In the genomic region with DNA sequence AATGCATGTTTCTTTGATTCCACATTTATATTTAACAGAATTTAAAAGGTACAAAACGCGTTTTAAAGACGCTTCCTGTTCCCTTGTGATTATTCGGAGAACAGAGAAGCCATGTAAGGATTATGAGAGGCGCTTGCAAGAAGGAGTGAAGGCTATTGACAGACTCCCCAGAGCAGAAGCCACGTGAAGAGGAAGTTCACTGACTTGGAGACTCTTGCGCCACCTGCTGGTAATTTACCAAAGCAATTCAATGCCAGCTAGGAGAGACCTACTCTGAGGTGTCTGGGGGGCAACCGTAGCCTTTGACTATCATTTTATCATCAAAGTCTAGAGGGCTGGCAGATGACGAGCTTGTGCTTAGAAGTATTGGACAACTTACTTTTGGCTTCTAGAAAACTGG, we compare ENCODE assay signal across 8 mouse cellular contexts.
DNase-seq lines count a peak whose midpoint lies in the region; ATAC-seq and TF ChIP-seq lines count a peak whose summit lies in the region.

No protein-coding gene starts in this region.

- H3K4me1 ChIP-seq in lung, postnatal 0 days (ENCODE audit: insufficient read depth, low read depth, low read length): no peaks in the 10 kb centered on the region

- DNase-seq in 416B (ENCODE audit: low read depth) (peak; percentile 53), R1 (ENCODE audit: low read depth, low spot score) (peak; percentile 72)
- DNase-seq in cerebellum, postnatal 36 days: peak; percentile 55 to 68
- DNase-seq in gastrocnemius, postnatal 4 days (ENCODE audit: low spot score in 2 of 2): peak; percentile 26 to 54
- DNase-seq in layer of hippocampus, adult 11-12 months (ENCODE audit: low spot score): peak; percentile 72
- DNase-seq in lung, postnatal 0 days (ENCODE audit: low spot score): peak; percentile 88
- peak; percentile 76 to 83 for DNase-seq in right cerebral cortex, postnatal 10 days (ENCODE audit: low spot score in 2 of 2)
- DNase-seq in yolk sac, embryonic 10.5 days (ENCODE audit: low spot score): peak; percentile 17

- H3K27me3 ChIP-seq in lung, postnatal 0 days (replicated peaks; ENCODE audit: insufficient read depth, low read length): no peaks in the 10 kb centered on the region

- H3K9me3 ChIP-seq in lung, postnatal 0 days (ENCODE audit: low read length): no peaks in the 10 kb centered on the region

- H3K9ac ChIP-seq in lung, postnatal 0 days (replicated peaks; ENCODE audit: low read depth): no peak overlapping the region

- no peaks in the 10 kb centered on the region for H3K36me3 ChIP-seq in lung, postnatal 0 days (ENCODE audit: insufficient read depth, low read length)

- TF ChIP-seq CTCF in lung, postnatal 0 days (IDR thresholded peaks at IDR 0.05): peak; percentile 86

- no peak overlapping the region for H3K4me3 ChIP-seq in lung, postnatal 0 days (ENCODE audit: low read depth, low read length)

- H3K4me2 ChIP-seq in lung, postnatal 0 days (replicated peaks; ENCODE audit: low read depth, low read length): no peak overlapping the region

- WGBS in lung, postnatal 0 days: 12% methylated on average over 9 of the region's 9 CpGs

- ATAC-seq in lung, postnatal 0 days: no peak; the same call in 1 of the 2 replicates

- TF ChIP-seq EP300 in lung, postnatal 0 days (IDR thresholded peaks at IDR 0.05): no peak

- H3K27ac ChIP-seq in lung, postnatal 0 days (ENCODE audit: low read length): no peak overlapping the region

Comparison
In these comparisons a context has a peak if more than half of its experiments do, and no peak if none do; other contexts are left out.
1. DNase-seq: peak in every context shown above with its lines; median percentile 88 in lung, postnatal 0 days; 80 in right cerebral cortex, postnatal 10 days; 72 in R1; 72 in layer of hippocampus, adult 11-12 months; 62 in cerebellum, postnatal 36 days; 53 in 416B; 40 in gastrocnemius, postnatal 4 days; 17 in yolk sac, embryonic 10.5 days.